Mouse (Mus musculus) frontal cortex, adult 2 months (tissue): ENCODE measurements around the gene Tmco5. TPM values are rescaled to one million over a fixed set of nuclear protein-coding genes. Genes with fewer than 3 reads are reported as not detected.
"Not testable (repeated sequence)": the region's sequence is repeated elsewhere in the genome, so short reads cannot be mapped to it uniquely, and the experiment has no call there.

Experiments used
- DNase-seq, 2 experiments: peaks; one replicate each; pipeline ENCODE4 v3.0.0; 2022; ENCODE audit warnings: low spot score in 1 of 2; ENCODE audit errors: extremely low spot score in 1 of 2
- polyA plus RNA-seq: library from polyadenylated mRNA; depleted of rRNA; stranded (reverse); fragments of >200 nt; gene quantifications from 2 replicates; pipeline ENCODE4 v1.2.3, GENCODE M21; 2012; rRNA removed

Gene Tmco5
- polyA plus RNA-seq, 1 experiment: 2.6 TPM

GRCm38 (mm10) chr2:116922580-116923500, 44.3 kb downstream of the Tmco5 start:
- peak in 1 of 2 experiments; percentile 42 for DNase-seq

GRCm38 (mm10) chr2:116923684-116924083, 45.2 kb downstream of the Tmco5 start:
- DNase-seq: no peak

GRCm38 (mm10) chr2:116924292-116924691, 45.8 kb downstream of the Tmco5 start:
- no peak for DNase-seq

GRCm38 (mm10) chr2:116925230-116925629, 46.7 kb downstream of the Tmco5 start:
- DNase-seq: no peak

GRCm38 (mm10) chr2:116932218-116932617, 53.7 kb downstream of the Tmco5 start:
- DNase-seq: no peak

- DNase-seq: not testable (repeated sequence)
Measured at GRCm38 (mm10) chr2:116934236-116934635, 55.7 kb downstream of the Tmco5 start.

- no peak for DNase-seq
Measured at GRCm38 (mm10) chr2:116934776-116935175, 56.3 kb downstream of the Tmco5 start.

- no peak for DNase-seq
Measured at GRCm38 (mm10) chr2:116936371-116936770, 57.9 kb downstream of the Tmco5 start.

- DNase-seq: no peak
Measured at GRCm38 (mm10) chr2:116937166-116937565, 58.7 kb downstream of the Tmco5 start.

GRCm38 (mm10) chr2:116941816-116942215, 63.3 kb downstream of the Tmco5 start:
- DNase-seq: no peak

Other genes starting within 250 kb of the Tmco5 start
- gene Spred1, start 242.7 kb downstream of the Tmco5 start, polyA plus RNA-seq: 44.5 and 44.6 TPM in 2 replicates